Mouse (Mus musculus): ENCODE data around the gene Pank4. TPM values are rescaled to one million over a fixed set of nuclear protein-coding genes. Genes with fewer than 3 reads are reported as not detected.
A peak's percentile ranks its signal among the peaks of the same experiment; 100 is the strongest.

Gene Pank4
- total RNA-seq, 2 experiments from 2014 or later: 34.5 to 39.8 TPM

- intact Hi-C loops (cut with DNase I): no loop called here
- no peak for DNase-seq
Observed at GRCm38 (mm10) chr4:155008075-155008474, 44.2 kb downstream of the Pank4 start.

GRCm38 (mm10) chr4:155009216-155009615 is 45.3 kb downstream of the Pank4 start:
- intact Hi-C loops (cut with DNase I): no loop called here
- no peak for DNase-seq

GRCm38 (mm10) chr4:155010870-155011269 is 46.9 kb downstream of the Pank4 start:
- intact Hi-C loops (cut with DNase I): no loop called here
- DNase-seq: peak; percentile 95

- peak; percentile 79 for DNase-seq
- intact Hi-C loops (cut with DNase I): no loop called here
Observed at GRCm38 (mm10) chr4:155011312-155012025, 47.5 kb downstream of the Pank4 start.

- intact Hi-C loops (cut with DNase I): no loop called here
- peak; percentile 57 for DNase-seq
Observed at GRCm38 (mm10) chr4:155012115-155012514, 48.2 kb downstream of the Pank4 start.

- intact Hi-C loops (cut with DNase I): no loop called here
- peak; percentile 90 for DNase-seq
Observed at GRCm38 (mm10) chr4:155012788-155013187, 48.9 kb downstream of the Pank4 start.

- intact Hi-C loops (cut with DNase I): no loop called here
- DNase-seq: no peak
Observed at GRCm38 (mm10) chr4:155014244-155014643, 50.3 kb downstream of the Pank4 start.

- no peak for DNase-seq
- intact Hi-C loops (cut with DNase I): no loop called here
Observed at GRCm38 (mm10) chr4:155014791-155015190, 50.9 kb downstream of the Pank4 start.

GRCm38 (mm10) chr4:155015550-155015949 is 51.6 kb downstream of the Pank4 start:
- DNase-seq: no peak
- intact Hi-C loops (cut with DNase I): no loop called here

GRCm38 (mm10) chr4:155016807-155017206 is 52.9 kb downstream of the Pank4 start:
- intact Hi-C loops (cut with DNase I): no loop called here

GRCm38 (mm10) chr4:155017253-155017878 is 53.4 kb downstream of the Pank4 start:
- intact Hi-C loops (cut with DNase I): no loop called here
- DNase-seq: peak; percentile 51

More at GRCm38 (mm10) chr4:155016807-155017206, 52.9 kb downstream of the Pank4 start:
- no peak for DNase-seq

- no peak for DNase-seq
- intact Hi-C loops (cut with DNase I): no loop called here
Observed at GRCm38 (mm10) chr4:155018066-155018465, 54.1 kb downstream of the Pank4 start.

- intact Hi-C loops (cut with DNase I): no loop called here
- DNase-seq: peak; percentile 48
Observed at GRCm38 (mm10) chr4:155018601-155019335, 54.8 kb downstream of the Pank4 start.

- peak; percentile 76 for DNase-seq
- intact Hi-C loops (cut with DNase I): no loop called here
Observed at GRCm38 (mm10) chr4:155019336-155019847, 55.5 kb downstream of the Pank4 start.

- no peak for DNase-seq
Observed at GRCm38 (mm10) chr4:155020141-155020540, 56.2 kb downstream of the Pank4 start.

GRCm38 (mm10) chr4:155020813-155021212 is 56.9 kb downstream of the Pank4 start:
- intact Hi-C loops (cut with DNase I): no loop called here
- no peak for DNase-seq

More at GRCm38 (mm10) chr4:155020141-155020540, 56.2 kb downstream of the Pank4 start:
- intact Hi-C loops (cut with DNase I): no loop called here

GRCm38 (mm10) chr4:155022228-155022855 is 58.4 kb downstream of the Pank4 start:
- intact Hi-C loops (cut with DNase I): no loop called here
- no peak for DNase-seq

- peak; percentile 61 for DNase-seq
- intact Hi-C loops (cut with DNase I): no loop called here
Observed at GRCm38 (mm10) chr4:155024170-155025010, 60.5 kb downstream of the Pank4 start.
